21 mouse cellular contexts compared by ENCODE assay signal in the genomic region with DNA sequence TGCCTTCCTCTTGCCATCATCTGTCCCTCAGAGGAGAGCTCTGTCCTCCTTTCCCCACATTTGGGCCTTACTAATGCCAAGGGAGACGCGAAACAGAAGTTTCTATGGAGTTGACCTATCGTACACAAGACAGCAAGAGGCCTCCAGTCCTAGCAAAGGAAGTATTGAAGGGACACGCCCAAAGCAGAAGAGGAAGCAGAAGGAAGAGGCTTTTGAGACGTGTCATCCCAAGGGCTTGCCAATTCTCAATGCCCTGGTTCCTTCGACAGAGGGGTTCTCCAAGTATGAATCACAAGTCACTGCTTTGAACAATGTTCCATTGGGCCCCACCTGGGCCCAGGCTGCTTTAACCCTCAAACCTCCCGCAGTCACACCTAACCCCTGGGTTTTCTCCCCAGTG. TPM values are rescaled to one million over a fixed set of nuclear protein-coding genes. Genes with fewer than 3 reads are reported as not detected.
DNase-seq lines count a peak whose midpoint lies in the region; ATAC-seq lines count a peak whose summit lies in the region.
"Had no signal": no experiment of that assay in that cellular context is flagged by ENCODE, and none has a peak within 500 bp of the region (broad histone marks: within the 10 kb centered on the region; RNA-seq: fewer than 3 reads in every experiment).

No protein-coding gene starts in this region.

- 81% methylated on average over 7 of the region's 7 CpGs for WGBS in heart, embryonic 11.5 days (ENCODE audit: insufficient replicate concordance)
- 85% methylated on average over 7 of the region's 7 CpGs for WGBS in hindbrain, embryonic 10.5 days

- H3K9me3 ChIP-seq in heart, embryonic 11.5 days (replicated peaks; ENCODE audit: control insufficient read depth, low read length) = no peaks in the 10 kb centered on the region
- H3K9me3 ChIP-seq in hindbrain, embryonic 10.5 days = no peaks in the 10 kb centered on the region
- H3K9me3 ChIP-seq: forebrain, embryonic 10.5 days; heart, embryonic 13.5 days; neural tube, embryonic 12.5 days had no signal

- H3K27me3 ChIP-seq in heart, embryonic 11.5 days (ENCODE audit: control insufficient read depth, insufficient read depth, low read length) = 0 out of 2 replicates have a peak, but pooled peaks cover 5% of the 10 kb centered on the region
- H3K27me3 ChIP-seq in hindbrain, embryonic 10.5 days (ENCODE audit: insufficient read depth, poor library complexity, severe bottlenecking) = peaks cover 14% of the 10 kb centered on the region; the same call in 1 of the 2 replicates
- H3K27me3 ChIP-seq: neural tube, embryonic 12.5 days had no signal

- H3K4me1 ChIP-seq in heart, embryonic 11.5 days (ENCODE audit: control insufficient read depth, insufficient read depth, low read length) = peaks cover 6% of the 10 kb centered on the region; the same call in 1 of the 2 replicates
- peaks cover 2% of the 10 kb centered on the region; the same call in 1 of the 2 replicates for H3K4me1 ChIP-seq in brown adipose tissue, adult 24 weeks (ENCODE audit: control insufficient read depth, insufficient read depth, insufficient read length, low read length)
- H3K4me1 ChIP-seq in hindbrain, embryonic 10.5 days (replicated peaks) = peaks cover 31% of the 10 kb centered on the region

- no peak for ATAC-seq in heart, embryonic 11.5 days (replicated peaks; ENCODE audit: insufficient number of reproducible peaks, low FRiP score, low TSS enrichment)
- ATAC-seq: intestine, embryonic 16.5 days had no signal

- no peak overlapping the region for H3K27ac ChIP-seq in heart, embryonic 11.5 days (ENCODE audit: low read depth, low read length)
- 0 out of 2 replicates have a peak overlapping the region, but pooled peaks have one; percentile 19 for H3K27ac ChIP-seq in brown adipose tissue, adult 24 weeks (replicated peaks; ENCODE audit: low read depth, low read length)
- H3K27ac ChIP-seq in hindbrain, embryonic 10.5 days = no peak overlapping the region
- H3K27ac ChIP-seq: forebrain, embryonic 10.5 days; heart, embryonic 13.5 days; hindbrain, embryonic 14.5 days; neural tube, embryonic 12.5 days had no signal

- H3K36me3 ChIP-seq in heart, embryonic 11.5 days (ENCODE audit: control insufficient read depth, insufficient read depth, low read length) = no peaks in the 10 kb centered on the region
- H3K36me3 ChIP-seq in hindbrain, embryonic 10.5 days = no peaks in the 10 kb centered on the region
- H3K36me3 ChIP-seq: forebrain, embryonic 10.5 days; heart, embryonic 13.5 days; neural tube, embryonic 12.5 days had no signal

- H3K4me2 ChIP-seq in heart, embryonic 11.5 days = no peak overlapping the region
- H3K4me2 ChIP-seq: heart, embryonic 13.5 days; hindbrain, embryonic 14.5 days; liver, embryonic 11.5 days; neural tube, embryonic 12.5 days had no signal

- peak; percentile 94 for DNase-seq in heart, adult 11 months
- peak; percentile 46 for DNase-seq in 416B (ENCODE audit: low read depth)
- DNase-seq in monocyte, adult 2 months (ENCODE audit: low read depth in 1 of 2, low spot score in 2 of 2) = peak; percentile 63 to 70
- no peak for DNase-seq in hindbrain, embryonic 10.5 days (ENCODE audit: low spot score)
- DNase-seq in left cerebral cortex, adult 9 months (ENCODE audit: low spot score in 2 of 2) = no peak
- no peak for DNase-seq in gastrocnemius, postnatal 25 days
- DNase-seq: adrenal gland, adult 8-10 months; cerebellum, adult 11-12 months; cerebellum, postnatal 36 days; kidney, postnatal 4 days; thymus, postnatal 4 days had no signal

- no peak overlapping the region for H3K9ac ChIP-seq in heart, embryonic 11.5 days (ENCODE audit: low read depth, low read length)
- H3K9ac ChIP-seq: heart, embryonic 13.5 days; hindbrain, embryonic 14.5 days; neural tube, embryonic 12.5 days had no signal

- H3K4me3 ChIP-seq in heart, embryonic 11.5 days (ENCODE audit: low read depth, low read length) = no peak overlapping the region
- H3K4me3 ChIP-seq in brown adipose tissue, adult 24 weeks (ENCODE audit: insufficient read depth, low read depth, low read length) = no peak overlapping the region
- no peak overlapping the region for H3K4me3 ChIP-seq in hindbrain, embryonic 10.5 days
- H3K4me3 ChIP-seq: forebrain, embryonic 10.5 days; heart, embryonic 13.5 days; neural tube, embryonic 12.5 days had no signal

RNA-seq across cellular contexts. Expression of gene Gpr132, which starts 3.2 kb away (rescaled TPM):
- 0.19 TPM in 1 of 2 replicates, not detected in the other for polyA plus RNA-seq in heart, embryonic 11.5 days (2014; fragmentation: Nextera tagmentation; extraction: Ambion mirVana)
- not detected in 2 replicates for polyA plus RNA-seq in brown adipose tissue, adult 24 weeks (2012; ENCODE audit: insufficient read depth, insufficient read length, missing spikeins)
- polyA plus RNA-seq in hindbrain, embryonic 10.5 days (2016; fragmentation: Nextera tagmentation; extraction: Ambion mirVana) = 0.06 and 0.08 TPM in 2 replicates
- total RNA-seq in gastrocnemius, postnatal 25 days (2021) = under 1 TPM in 1 of 2 experiments, not detected in 1; 0.11 TPM
- total RNA-seq: layer of hippocampus, postnatal 10 days had no signal
- polyA plus RNA-seq: hindbrain, embryonic 14.5 days; limb, embryonic 11.5 days; neural tube, embryonic 12.5 days had no signal

RNA-seq across cellular contexts. Expression of gene Cdca4, which starts 35.6 kb away (rescaled TPM):
- 61.5 and 62.8 TPM in 2 replicates for polyA plus RNA-seq in heart, embryonic 11.5 days (2014; fragmentation: Nextera tagmentation; extraction: Ambion mirVana)
- polyA plus RNA-seq in brown adipose tissue, adult 24 weeks (2012; ENCODE audit: insufficient read depth, insufficient read length, missing spikeins) = 3.1 and 5.5 TPM in 2 replicates
- polyA plus RNA-seq in hindbrain, embryonic 10.5 days (2016; fragmentation: Nextera tagmentation; extraction: Ambion mirVana) = 176 and 179 TPM in 2 replicates
- total RNA-seq in gastrocnemius, postnatal 25 days (2021) = 1 to 10 TPM; 3.4 to 3.5 TPM

RNA-seq across cellular contexts. Expression of gene Clba1, which starts 56.1 kb away (rescaled TPM):
- 11.5 and 13.0 TPM in 2 replicates for polyA plus RNA-seq in heart, embryonic 11.5 days (2014; fragmentation: Nextera tagmentation; extraction: Ambion mirVana)
- 0.63 and 1.7 TPM in 2 replicates for polyA plus RNA-seq in brown adipose tissue, adult 24 weeks (2012; ENCODE audit: insufficient read depth, insufficient read length, missing spikeins)
- 15.5 and 17.2 TPM in 2 replicates for polyA plus RNA-seq in hindbrain, embryonic 10.5 days (2016; fragmentation: Nextera tagmentation; extraction: Ambion mirVana)
- total RNA-seq in gastrocnemius, postnatal 25 days (2021) = under 1 TPM; 0.46 to 0.96 TPM

Comparison
In these comparisons a context has a peak if more than half of its experiments do, and no peak if none do; other contexts are left out.
1. DNase-seq: peak in heart, adult 11 months (single experiment), 416B (single experiment) and monocyte, adult 2 months (2 of 2); none in hindbrain, embryonic 10.5 days (single experiment), left cerebral cortex, adult 9 months (0 of 2) and gastrocnemius, postnatal 25 days (single experiment).